Mouse (Mus musculus): ENCODE data around the gene Zfp518a. TPM values are rescaled to one million over a fixed set of nuclear protein-coding genes. Genes with fewer than 3 reads are reported as not detected.

The Zfp518a gene
- 13.2 and 16.4 TPM in 2 replicates for polyA plus RNA-seq (2016; fragmentation: Nextera tagmentation; extraction: Ambion mirVana)

DNA sequence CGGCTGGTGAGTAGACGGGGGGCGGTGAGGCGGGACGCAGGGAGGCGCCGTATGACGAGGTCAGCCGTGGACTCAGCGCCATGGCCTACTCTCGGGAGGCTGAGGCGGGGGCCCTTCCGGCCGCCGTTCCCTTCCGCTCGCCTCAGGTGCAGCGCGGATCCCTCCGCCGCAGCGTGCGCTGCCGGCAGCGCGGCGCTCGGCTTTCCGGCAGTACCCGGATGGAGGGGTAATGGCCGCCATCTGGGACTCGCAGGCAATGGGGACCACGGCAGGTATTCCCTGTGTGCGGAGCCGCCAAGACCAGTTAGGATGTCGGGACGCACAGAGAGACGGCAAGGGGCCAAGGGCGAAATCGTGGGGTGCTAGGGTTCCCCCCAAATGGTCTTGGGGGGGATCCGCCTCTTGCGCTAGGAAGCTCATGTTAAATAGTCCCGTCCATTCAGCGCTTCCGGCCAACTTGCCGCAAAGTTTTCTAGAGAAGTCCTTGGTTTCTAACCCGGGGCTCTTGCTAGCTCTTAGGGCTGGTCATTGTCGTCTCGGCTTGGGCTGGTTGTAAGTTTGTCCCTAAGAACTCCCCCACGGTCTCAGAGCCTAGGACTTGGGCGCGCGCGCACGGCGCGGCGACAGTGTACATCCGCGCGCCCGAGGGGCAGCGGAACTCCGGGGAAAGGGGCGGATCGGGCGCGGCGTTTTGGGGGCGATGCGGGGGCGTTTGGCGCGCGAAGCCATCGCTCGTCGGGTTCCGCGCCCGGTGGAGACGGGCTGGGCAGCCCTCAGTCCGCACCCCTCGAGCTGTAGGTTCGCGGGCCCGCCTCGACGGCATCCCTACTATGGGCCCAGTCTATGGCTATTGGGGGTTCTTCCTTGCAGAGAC, at the start of gene Zfp518a:
Gene Zfp518a (plus strand): TSS at position 187 of the 874 bp plus-strand sequence.
- Histone ChIP-seq H3K9ac (replicated peaks) (peak within 1 kb of the TSS; percentile 76), H3K36me3 (peaks cover 4% of the 10 kb centered on the region; the same call in 1 of the 2 replicates), H3K9me3 (peaks cover 9% of the 10 kb centered on the region; the same call in 1 of the 2 replicates), H3K27me3 (peaks cover 11% of the 10 kb centered on the region), H3K27ac (peak within 1 kb of the TSS; percentile 98), H3K4me3 (replicated peaks) (peak within 1 kb of the TSS; percentile 71), H3K4me1 (replicated peaks) (no peaks in the 10 kb centered on the region), H3K4me2 (peak within 1 kb of the TSS; percentile 63)
- ATAC-seq (ENCODE audit: insufficient number of reproducible peaks, insufficient read depth, low FRiP score, low TSS enrichment, low read depth) = peak; percentile 81
- WGBS = under 1% methylated on average over 89 of the region's 89 CpGs

DNA sequence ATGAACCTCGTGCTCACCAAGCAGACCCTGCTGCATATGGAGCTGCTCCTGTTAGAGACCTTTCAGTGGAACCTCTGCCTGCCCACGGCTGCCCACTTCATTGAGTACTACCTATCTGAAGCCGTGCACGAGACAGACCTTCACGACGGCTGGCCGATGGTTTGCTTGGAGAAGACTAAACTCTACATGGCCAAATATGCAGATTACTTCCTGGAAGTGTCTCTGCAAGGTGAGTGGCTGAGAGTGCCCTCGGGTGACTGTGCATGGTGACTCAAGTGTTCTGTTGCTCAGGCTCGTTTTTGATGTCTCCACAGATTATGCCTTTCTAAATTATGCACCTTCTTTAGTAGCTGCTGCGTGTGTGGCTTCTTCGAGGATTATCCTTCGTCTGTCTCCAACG, 49.8 kb upstream of the Zfp518a start:
- no peak for ATAC-seq (ENCODE audit: insufficient number of reproducible peaks, insufficient read depth, low FRiP score, low TSS enrichment, low read depth)
- Histone ChIP-seq H3K27ac (no peak overlapping the region), H3K4me2 (no peak overlapping the region), H3K27me3 (no peaks in the 10 kb centered on the region), H3K9me3 (no peaks in the 10 kb centered on the region), H3K4me3 (replicated peaks) (no peak overlapping the region), H3K9ac (replicated peaks) (no peak overlapping the region), H3K36me3 (peaks cover 92% of the 10 kb centered on the region), H3K4me1 (replicated peaks) (no peaks in the 10 kb centered on the region)
- 93% methylated on average over 13 of the region's 13 CpGs for WGBS

DNA sequence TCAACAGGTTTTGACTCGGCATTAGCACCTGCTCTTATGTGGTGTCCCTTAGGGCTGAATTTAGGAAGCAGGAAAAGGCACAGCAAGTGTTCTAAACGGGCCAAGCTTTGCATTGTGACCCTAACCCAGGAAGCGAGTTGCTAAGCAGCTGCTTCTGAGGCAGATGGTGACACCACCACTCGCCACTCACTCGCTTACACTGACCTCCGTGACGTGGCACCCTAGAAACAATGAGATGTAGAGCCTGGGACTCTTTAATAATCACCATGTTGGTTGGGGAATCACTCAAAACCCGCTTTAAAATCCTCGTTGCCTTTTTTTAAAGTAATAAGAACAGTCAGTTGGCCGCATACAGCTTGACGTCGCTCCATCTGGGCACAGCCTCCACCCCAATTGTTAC, 45.1 kb upstream of the Zfp518a start:
- peaks cover 66% of the 10 kb centered on the region for H3K36me3 ChIP-seq
- 90% methylated on average over 12 of the region's 12 CpGs for WGBS

DNA sequence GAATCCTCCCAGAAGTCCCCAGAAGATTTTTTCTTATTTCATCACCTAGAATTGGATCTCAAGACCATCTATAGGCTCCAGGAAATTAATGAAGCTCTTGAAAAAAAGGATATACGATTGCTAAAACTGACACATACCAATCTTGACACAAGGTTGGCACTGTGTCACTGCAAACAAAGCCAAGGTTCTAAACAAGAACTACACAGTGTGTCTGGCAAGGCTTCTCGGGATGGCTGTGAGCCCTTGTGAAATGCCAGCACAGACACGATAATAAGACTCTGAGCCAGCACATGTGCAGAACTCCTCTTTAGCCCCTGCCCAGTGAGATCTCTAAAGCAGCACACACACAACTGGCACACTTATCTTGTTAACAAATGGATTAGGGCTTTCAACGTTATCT, 35.0 kb upstream of the Zfp518a start:
- Histone ChIP-seq H3K9me3 (no peaks in the 10 kb centered on the region), H3K27me3 (peaks cover 8% of the 10 kb centered on the region; the same call in 1 of the 2 replicates), H3K36me3 (no peaks in the 10 kb centered on the region), H3K27ac (no peak overlapping the region), H3K4me1 (replicated peaks) (no peaks in the 10 kb centered on the region), H3K4me3 (replicated peaks) (no peak overlapping the region), H3K4me2 (no peak overlapping the region), H3K9ac (replicated peaks) (no peak overlapping the region)
- no peak for ATAC-seq (ENCODE audit: insufficient number of reproducible peaks, insufficient read depth, low FRiP score, low TSS enrichment, low read depth)
- WGBS = 74% methylated on average over 4 of the region's 4 CpGs

More for the DNA sequence above, 45.1 kb upstream of the Zfp518a start:
- Histone ChIP-seq H3K4me3 (replicated peaks) (no peak overlapping the region), H3K9me3 (no peaks in the 10 kb centered on the region), H3K4me1 (replicated peaks) (no peaks in the 10 kb centered on the region), H3K9ac (replicated peaks) (no peak overlapping the region), H3K27me3 (no peaks in the 10 kb centered on the region), H3K27ac (no peak overlapping the region), H3K4me2 (no peak overlapping the region)
- ATAC-seq (ENCODE audit: insufficient number of reproducible peaks, insufficient read depth, low FRiP score, low TSS enrichment, low read depth) = no peak

DNA sequence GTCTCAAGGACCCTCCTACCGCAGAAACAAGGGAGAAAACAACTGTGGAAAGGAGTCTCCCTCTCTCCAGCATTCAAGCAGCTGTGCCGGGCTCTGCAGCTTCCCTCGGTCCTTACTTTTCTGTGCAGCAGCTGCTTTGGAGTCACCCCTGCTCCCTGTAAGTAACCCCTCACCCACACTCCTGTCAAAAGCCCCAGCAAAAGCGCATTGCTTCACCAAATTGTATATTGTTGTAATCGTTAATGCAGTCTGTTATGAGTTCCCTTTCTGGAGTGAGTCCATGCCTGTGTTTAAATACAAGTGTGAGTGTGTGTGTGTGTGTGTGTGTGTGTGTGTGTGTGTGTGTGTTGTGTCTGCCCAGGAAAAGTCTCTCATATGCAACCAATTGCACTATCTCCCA, 26.2 kb upstream of the Zfp518a start:
- Histone ChIP-seq H3K36me3 (no peaks in the 10 kb centered on the region), H3K4me2 (0 out of 2 replicates have a peak overlapping the region, but pooled peaks have one; percentile 19), H3K27ac (no peak overlapping the region), H3K9ac (replicated peaks) (no peak overlapping the region), H3K9me3 (no peaks in the 10 kb centered on the region), H3K4me1 (replicated peaks) (no peaks in the 10 kb centered on the region), H3K4me3 (replicated peaks) (no peak overlapping the region), H3K27me3 (peaks cover 36% of the 10 kb centered on the region)
- ATAC-seq (ENCODE audit: insufficient number of reproducible peaks, insufficient read depth, low FRiP score, low TSS enrichment, low read depth) = no peak
- 25% methylated on average over 5 of the region's 5 CpGs for whole genome bisulfite sequencing

DNA sequence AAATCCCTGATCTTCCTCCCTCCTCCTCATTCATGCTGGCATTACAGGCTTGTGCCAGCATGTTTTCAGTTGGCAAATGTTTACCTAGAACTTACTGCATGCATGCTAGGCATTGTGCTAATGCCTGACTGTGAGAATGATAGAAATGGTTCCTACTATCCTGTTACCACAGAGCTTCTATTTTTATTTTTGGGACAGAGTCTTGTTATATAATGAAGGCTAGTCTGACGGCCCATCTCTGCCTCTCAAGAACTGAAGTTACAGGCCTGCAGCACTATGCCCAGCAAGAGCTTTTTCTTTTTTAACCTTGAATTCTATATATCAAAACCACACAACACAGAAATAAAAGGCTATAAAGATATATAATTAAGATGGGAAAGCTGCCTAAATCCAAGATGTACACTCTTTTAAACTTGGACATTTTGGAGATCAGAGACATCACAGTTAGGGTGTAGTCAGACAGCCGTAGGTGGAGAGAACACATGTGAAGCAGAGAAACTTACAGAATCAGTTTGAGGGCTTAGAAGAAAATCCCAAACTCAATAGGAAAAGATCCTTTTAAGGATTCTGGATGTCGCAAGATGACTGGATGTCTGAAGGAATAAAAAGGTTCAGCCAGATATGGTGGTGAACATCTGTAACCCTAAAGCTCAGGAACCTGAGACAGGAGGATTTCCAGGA, 24.9 kb upstream of the Zfp518a start:
- Histone ChIP-seq H3K36me3 (no peaks in the 10 kb centered on the region), H3K27me3 (peaks cover 33% of the 10 kb centered on the region), H3K4me3 (replicated peaks) (no peak overlapping the region), H3K4me2 (no peak overlapping the region), H3K9me3 (no peaks in the 10 kb centered on the region), H3K4me1 (replicated peaks) (no peaks in the 10 kb centered on the region), H3K27ac (no peak overlapping the region), H3K9ac (replicated peaks) (no peak overlapping the region)
- 87% methylated on average over 3 of the region's 3 CpGs for WGBS
- no peak for ATAC-seq (ENCODE audit: insufficient number of reproducible peaks, insufficient read depth, low FRiP score, low TSS enrichment, low read depth)

DNA sequence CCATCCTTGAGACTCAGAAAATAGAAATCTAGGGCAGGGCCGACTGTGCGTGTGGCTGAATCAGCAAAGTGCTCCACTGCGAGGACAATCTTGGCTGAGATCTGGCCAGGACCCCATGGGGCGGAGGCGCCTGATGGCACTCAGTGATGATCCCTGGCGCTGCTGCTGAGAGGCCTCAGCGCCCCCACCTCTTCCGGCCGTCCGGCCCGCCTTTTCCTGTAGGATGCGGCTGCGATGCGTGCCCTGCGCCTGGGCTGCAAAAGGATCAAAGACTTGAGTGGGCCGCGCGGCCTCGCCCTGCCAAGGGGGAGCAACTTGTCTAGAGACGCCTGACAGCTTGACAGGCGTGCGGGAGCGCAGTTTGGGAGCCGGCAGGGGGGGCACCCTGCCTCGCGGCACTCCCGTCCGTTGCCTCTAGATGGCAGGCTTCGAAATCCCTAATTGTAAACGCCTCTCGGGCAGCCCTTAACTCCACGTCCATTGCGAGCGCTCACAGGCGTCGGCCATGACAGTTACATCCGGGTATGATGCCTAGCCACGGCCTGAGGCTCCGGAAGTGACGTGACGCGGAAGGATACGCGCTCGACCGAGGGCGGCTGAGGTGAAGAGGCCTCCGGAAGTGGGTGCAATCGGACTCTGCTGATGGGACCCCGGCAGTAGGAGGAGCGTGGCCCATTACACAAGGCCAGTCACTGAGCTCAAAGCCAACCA, 21.4 kb upstream of the Zfp518a start:
- peak; percentile 94 for ATAC-seq (ENCODE audit: insufficient number of reproducible peaks, insufficient read depth, low FRiP score, low TSS enrichment, low read depth)
- Histone ChIP-seq H3K4me3 (replicated peaks) (peak overlapping the region; percentile 51), H3K27me3 (peaks cover 37% of the 10 kb centered on the region), H3K9me3 (no peaks in the 10 kb centered on the region), H3K4me1 (replicated peaks) (no peaks in the 10 kb centered on the region), H3K9ac (replicated peaks) (peak overlapping the region; percentile 57), H3K4me2 (peak overlapping the region; percentile 70), H3K36me3 (no peaks in the 10 kb centered on the region), H3K27ac (peak overlapping the region; percentile 81; the same call in 1 of the 2 replicates)
- 2% methylated on average over 51 of the region's 51 CpGs for WGBS

DNA sequence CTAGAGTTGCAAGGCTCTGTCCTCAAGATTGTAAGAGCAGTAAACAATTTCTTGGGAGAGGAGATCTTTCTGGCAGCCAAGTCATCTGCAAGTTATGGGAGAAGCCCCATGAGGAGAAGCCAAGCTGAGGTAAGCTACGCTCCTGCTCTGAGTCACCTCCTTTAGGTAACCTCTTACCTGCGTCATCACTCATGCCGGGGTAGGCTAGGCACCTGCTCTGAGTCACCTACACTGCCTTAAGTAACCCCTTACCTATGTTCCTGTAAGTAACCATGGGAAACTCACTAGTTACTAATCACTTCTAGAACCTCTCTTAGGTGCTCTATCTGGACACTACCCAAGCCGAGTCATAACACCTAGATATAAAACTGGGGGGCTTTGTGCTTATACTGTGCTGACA, 12.8 kb upstream of the Zfp518a start:
- Histone ChIP-seq H3K4me2 (no peak overlapping the region), H3K36me3 (no peaks in the 10 kb centered on the region), H3K9ac (replicated peaks) (no peak overlapping the region), H3K4me1 (replicated peaks) (no peaks in the 10 kb centered on the region), H3K9me3 (no peaks in the 10 kb centered on the region), H3K27ac (no peak overlapping the region), H3K27me3 (peaks cover 57% of the 10 kb centered on the region), H3K4me3 (replicated peaks) (no peak overlapping the region)
- no peak for ATAC-seq (ENCODE audit: insufficient number of reproducible peaks, insufficient read depth, low FRiP score, low TSS enrichment, low read depth)
- WGBS = 87% methylated on average over 4 of the region's 4 CpGs

DNA sequence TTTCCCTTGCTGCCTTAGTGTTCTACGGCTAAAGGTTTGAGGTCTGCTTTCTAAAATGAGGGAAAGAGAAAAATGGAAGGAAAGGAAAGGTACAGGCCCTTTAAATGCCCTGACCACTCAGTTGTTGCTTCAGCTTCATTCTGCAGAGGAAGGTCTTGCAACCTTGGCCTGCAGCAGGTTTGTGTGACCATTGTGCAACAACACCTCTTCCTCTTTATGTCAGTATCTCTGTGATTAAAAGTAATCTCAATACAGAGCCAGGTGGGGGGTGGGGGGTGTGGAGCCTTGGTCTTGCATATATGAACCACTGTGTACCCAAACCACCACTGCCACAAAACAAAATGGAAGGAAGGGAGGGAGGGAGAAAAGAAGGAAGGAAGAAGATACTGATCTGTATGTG, 5.6 kb upstream of the Zfp518a start:
- no peak overlapping the region for H3K4me3 ChIP-seq (replicated peaks)
- ATAC-seq (ENCODE audit: insufficient number of reproducible peaks, insufficient read depth, low FRiP score, low TSS enrichment, low read depth) = no peak
- H3K4me2 ChIP-seq = no peak overlapping the region
- no peak overlapping the region for H3K27ac ChIP-seq
- peaks cover 6% of the 10 kb centered on the region; the same call in 1 of the 2 replicates for H3K9me3 ChIP-seq
- WGBS = 90% methylated on average over 1 of the region's 1 CpGs
- no peaks in the 10 kb centered on the region for H3K4me1 ChIP-seq (replicated peaks)
- no peak overlapping the region for H3K9ac ChIP-seq (replicated peaks)
- H3K36me3 ChIP-seq = no peaks in the 10 kb centered on the region
- peaks cover 38% of the 10 kb centered on the region for H3K27me3 ChIP-seq

DNA sequence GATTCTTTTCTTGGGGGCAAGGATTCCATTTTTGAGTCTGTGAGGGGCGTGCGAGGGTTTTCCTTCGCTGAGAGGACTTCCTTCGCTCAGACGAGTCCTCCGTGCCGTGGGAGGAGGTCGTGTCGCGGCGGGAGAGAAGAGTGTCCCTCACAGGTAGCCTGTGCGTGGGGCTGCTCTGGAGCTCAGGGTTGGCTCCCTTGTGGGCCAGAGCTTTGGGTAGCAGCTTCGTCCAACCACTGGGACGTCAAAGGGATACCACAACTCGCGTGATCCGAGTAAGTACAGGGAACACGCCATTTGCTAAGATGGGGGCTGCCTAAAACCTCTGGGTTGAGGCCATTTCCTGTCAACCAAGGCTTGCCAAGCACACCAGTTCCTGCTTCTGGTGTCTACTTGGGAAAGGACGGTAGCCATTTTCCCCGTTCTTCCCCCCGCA, 416 bp upstream of the Zfp518a start:
- Histone ChIP-seq H3K4me2 (peak overlapping the region; percentile 63), H3K36me3 (peaks cover 4% of the 10 kb centered on the region; the same call in 1 of the 2 replicates), H3K27ac (peak overlapping the region; percentile 98), H3K27me3 (peaks cover 15% of the 10 kb centered on the region), H3K9ac (replicated peaks) (peak overlapping the region; percentile 76; the same call in 1 of the 2 replicates), H3K4me3 (replicated peaks) (peak overlapping the region; percentile 71), H3K9me3 (peaks cover 9% of the 10 kb centered on the region; the same call in 1 of the 2 replicates), H3K4me1 (replicated peaks) (no peaks in the 10 kb centered on the region)
- ATAC-seq (ENCODE audit: insufficient number of reproducible peaks, insufficient read depth, low FRiP score, low TSS enrichment, low read depth) = peak; percentile 15; the same call in 1 of the 2 replicates
- 46% methylated on average over 21 of the region's 21 CpGs for whole genome bisulfite sequencing

DNA sequence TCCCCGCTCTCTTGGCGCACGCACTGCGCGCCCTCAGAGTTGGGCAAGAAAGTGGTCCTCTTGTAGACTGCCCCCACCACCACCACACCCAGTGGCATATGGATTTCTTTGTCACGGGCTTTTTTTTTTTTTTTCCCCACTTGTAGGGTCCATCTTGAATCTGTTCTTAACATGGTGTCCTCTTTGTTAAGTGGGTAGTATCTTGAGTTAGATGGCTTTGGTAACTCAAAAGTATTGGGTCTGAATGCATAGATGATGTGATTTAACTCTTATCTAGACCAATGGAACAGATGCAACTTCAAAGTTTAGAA, 843 bp downstream of the Zfp518a start:
- 4% methylated on average over 6 of the region's 6 CpGs for WGBS

More for the DNA sequence above, 843 bp downstream of the Zfp518a start:
- H3K4me1 ChIP-seq (replicated peaks) = no peaks in the 10 kb centered on the region
- ATAC-seq (ENCODE audit: insufficient number of reproducible peaks, insufficient read depth, low FRiP score, low TSS enrichment, low read depth) = no peak
- peak overlapping the region; percentile 98 for H3K27ac ChIP-seq
- H3K4me3 ChIP-seq (replicated peaks) = peak overlapping the region; percentile 71
- peak overlapping the region; percentile 76 for H3K9ac ChIP-seq (replicated peaks)
- H3K36me3 ChIP-seq = peaks cover 4% of the 10 kb centered on the region; the same call in 1 of the 2 replicates
- peaks cover 10% of the 10 kb centered on the region for H3K27me3 ChIP-seq
- H3K9me3 ChIP-seq = peaks cover 9% of the 10 kb centered on the region; the same call in 1 of the 2 replicates
- H3K4me2 ChIP-seq = peak overlapping the region; percentile 63
